Mouse (Mus musculus): ENCODE measurements around the gene 2010111I01Rik.
"Not testable (repeated sequence)": the region's sequence is repeated elsewhere in the genome, so short reads cannot be mapped to it uniquely, and the experiment has no call there.

2010111I01Rik gene

DNA sequence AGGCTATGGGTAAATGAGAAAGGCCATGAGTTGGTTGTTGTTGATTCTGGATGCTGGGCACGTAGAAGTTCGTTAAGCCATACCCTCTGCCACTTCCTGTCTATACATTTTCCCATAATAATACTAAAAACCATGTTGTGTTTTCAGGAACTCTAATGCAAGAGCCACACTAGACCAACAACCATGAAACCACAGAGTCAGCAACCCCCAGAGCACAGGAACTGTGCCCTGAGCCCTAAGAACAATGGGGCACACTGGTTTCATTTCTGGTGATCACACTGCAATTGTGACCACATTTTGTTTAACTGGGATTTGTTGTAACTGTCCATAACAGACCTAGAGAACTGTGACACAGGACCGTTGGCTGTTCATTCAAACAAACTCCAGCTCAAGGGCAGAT lies 12.1 kb upstream of the 2010111I01Rik start:
- DNase-seq (ENCODE audit: extremely low spot score, low read depth, low spot score), result no peak

DNA sequence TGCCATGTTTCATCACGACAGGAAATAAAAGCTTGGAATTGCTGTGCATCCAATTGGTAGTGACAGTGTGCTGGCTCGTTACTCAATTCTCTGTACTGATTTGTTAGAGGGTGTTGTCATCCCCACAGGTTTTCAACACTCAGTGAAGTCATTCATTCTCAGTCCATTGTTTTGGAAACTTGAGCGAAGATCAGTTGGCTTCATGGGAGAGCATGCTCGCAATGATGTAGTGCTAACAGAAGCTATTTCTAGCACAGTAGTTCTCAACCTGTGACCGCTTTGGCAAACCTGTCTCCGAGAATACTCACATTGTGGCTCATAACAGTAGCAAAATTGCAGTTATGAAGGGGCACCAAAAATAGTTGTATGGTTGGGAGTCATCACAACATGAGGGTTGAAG lies 8.7 kb upstream of the 2010111I01Rik start:
- DNase-seq (ENCODE audit: extremely low spot score, low read depth, low spot score), result no peak

DNA sequence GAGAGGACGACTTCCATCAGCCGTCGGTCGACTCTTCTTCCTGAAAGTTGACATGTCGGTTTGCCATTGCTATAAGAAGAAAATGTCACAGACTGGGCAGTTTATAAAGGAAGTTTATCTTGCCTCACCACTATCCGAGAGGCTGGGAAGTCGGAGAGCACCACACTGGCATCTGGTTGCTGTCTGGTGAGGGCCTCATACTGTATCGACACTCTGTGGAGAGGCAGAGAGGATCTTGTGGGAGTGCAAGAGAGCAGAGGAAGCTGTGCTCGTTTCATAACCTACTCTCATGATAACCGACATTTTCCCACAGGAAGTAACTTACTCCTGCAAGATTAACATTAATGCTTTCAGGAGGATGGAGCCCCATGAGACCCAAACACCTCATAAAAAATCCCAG lies 7.9 kb upstream of the 2010111I01Rik start:
- DNase-seq (ENCODE audit: extremely low spot score, low read depth, low spot score), result no peak

DNA sequence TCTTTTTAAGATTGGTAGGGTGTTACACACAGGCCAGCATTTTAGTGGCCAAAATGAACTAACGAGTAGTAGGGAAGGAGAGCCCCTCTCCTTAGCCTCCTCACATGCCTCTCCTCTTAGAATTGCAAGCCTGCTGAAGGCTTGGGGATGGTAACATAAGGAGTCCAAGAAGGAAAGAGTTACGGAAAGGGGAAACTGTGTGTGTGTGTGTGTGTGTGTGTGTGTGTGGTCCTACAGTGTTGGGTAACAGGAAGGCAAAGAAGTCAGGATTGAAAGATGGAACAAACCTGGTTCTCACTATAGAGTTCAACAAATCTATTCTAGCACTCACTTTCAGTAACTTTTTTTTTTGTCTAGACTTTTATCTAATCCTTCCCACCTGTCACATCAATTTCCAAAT lies 1.3 kb upstream of the 2010111I01Rik start:
- no peak for DNase-seq (ENCODE audit: extremely low spot score, low read depth, low spot score)

DNA sequence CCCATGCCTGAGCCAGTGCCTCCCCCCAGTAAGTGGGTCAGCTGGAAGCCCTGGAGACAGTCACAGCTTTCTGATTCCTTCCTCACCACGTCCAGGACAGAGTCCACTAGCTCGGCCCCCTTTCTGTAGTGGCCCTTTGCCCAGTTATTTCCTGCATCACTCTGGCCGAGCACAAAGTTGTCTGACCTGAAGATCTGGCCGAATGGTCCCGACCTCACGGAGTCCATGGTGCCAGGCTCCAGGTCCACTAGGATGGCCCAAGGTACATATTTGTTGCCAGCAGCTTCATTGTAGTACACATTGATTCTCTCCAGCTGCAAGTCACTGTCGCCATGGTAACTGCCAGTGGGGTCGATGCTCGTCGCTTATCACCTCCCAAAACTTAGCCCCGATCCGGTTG lies 3.5 kb downstream of the 2010111I01Rik start:
- no peak for DNase-seq (ENCODE audit: extremely low spot score, low read depth, low spot score)

DNA sequence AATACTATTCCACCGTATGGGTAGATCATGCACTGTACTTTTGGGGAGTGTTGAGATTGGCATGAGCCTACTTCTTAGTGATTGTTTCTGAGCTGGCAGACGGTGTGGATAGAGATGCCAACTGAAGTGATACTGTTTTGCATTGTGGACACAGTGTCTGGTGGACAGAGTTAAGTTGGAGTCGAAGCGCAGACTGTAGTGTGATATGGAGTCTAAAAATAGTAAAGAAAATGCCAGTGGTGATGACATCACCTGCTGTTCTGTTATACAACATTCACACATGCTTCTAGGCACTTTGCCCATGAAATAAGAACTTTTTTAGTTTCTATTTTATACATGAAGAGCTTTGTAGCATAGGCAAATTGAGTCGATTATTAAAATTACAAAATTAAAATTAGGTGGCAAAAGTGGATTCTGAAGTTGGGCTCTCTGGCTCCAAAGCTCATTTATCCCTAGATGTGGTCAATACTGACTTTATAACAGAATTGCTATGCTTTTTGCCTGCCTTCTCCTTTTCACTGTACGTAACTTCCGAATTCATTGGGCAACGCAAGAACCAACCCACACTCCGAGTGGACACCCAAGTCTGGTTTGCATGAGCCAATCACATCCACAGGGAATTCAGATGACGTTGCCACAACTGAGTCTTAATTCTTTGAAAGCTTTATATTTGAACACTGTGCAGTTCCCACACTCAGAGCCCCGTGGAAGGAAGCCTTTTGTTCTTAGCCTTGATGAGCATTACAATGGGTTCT lies 6.0 kb downstream of the 2010111I01Rik start:
- DNase-seq (ENCODE audit: extremely low spot score, low read depth, low spot score), result no peak

DNA sequence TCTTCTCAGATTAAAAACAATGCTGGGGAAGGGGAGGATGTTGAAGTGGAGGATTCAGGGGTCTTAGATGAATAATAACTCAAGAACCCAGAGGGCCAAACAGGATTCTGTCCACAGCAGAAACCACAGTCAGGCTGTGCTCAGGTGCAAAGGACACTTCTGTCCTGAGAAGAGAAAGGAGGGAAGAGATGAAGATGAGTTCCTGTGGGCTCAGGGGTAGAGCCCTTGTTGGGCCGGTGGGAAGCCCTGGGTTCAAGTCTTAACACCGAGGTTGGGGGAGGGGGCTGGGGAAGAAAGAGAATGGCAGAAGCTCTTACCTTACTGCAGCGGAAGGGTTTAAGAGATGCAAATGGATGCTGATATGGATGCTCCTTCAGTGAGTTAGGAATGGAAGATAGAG lies 7.7 kb downstream of the 2010111I01Rik start:
- DNase-seq (ENCODE audit: extremely low spot score, low read depth, low spot score), result no peak

DNA sequence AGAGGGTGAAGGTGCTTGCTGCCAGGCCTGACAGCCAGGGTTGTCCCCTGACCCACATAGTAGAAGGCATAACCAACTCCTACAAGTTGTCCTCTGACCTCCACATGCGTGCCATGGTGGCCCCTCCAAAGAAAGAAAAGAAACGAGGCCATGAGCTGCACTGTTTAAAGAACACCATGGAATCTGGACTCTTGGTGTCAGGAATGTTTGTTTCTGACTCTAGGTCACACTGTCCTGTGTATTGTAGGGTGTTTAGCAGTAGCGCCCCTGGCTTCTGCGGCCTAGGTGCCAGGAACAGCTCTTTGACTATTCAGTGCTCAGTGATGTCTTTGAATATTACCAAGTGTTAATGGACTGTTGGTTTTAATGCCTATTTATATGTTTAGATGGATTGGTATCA lies 8.4 kb downstream of the 2010111I01Rik start:
- no peak for DNase-seq (ENCODE audit: extremely low spot score, low read depth, low spot score)

DNA sequence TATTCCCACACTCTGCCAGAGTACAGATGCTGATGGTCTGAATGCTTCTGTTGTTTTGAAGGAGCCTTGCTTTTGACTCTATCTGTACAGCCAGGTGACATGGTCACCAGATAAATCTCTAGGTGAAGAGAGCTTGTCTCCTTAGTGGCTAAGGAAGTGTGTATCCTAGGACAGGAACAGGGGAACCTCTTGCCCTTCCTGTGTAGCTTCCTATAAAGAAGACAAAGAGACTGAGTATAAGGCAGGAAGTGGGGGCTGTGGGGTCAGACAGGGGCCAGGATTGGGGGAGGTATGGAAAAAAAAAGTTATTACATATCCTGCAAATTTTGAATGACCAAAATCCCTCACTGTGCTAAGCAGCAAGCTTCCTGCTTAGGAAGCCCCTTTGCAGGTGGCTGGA lies 13.4 kb downstream of the 2010111I01Rik start:
- no peak for DNase-seq (ENCODE audit: extremely low spot score, low read depth, low spot score)

DNA sequence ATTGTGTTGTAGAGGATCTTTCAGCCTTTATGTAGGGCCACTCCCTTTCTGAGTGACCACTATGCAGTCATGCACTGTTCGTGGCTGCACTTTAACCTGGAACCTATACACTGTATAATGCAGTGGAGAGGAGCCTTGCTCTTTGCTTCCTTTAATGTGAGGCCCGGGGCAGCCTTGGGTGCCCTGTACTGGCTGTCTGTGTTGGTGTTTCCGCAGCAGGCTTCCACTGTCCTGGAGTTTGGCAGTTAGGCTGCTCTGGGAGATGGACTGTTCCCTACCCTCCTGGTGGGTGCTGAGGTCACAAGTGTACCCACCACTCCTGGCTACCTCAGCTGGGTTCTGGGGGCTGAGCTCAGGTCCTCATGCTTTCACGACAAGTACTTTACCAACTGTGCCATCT lies 14.1 kb downstream of the 2010111I01Rik start:
- DNase-seq (ENCODE audit: extremely low spot score, low read depth, low spot score), result no peak

DNA sequence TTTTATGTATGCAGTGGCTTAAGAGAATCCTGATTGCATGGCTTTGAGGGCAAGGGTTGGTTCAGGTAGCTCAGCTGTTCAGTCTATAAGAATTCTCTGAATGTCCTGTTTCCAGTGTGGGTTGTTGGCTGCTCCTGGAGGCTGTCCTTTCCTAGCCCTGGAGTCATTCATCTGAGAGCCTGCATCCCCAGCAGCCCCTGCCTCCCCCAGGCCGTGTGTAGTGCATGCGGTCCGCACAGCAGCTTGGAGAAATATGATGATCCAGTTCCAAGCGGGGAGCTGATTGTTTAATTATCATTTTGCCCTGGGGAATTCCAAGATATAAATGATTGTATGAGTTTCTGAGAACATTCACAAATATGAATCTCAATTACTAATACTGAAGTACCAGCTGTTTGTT lies 14.5 kb downstream of the 2010111I01Rik start:
- no peak for DNase-seq (ENCODE audit: extremely low spot score, low read depth, low spot score)

DNA sequence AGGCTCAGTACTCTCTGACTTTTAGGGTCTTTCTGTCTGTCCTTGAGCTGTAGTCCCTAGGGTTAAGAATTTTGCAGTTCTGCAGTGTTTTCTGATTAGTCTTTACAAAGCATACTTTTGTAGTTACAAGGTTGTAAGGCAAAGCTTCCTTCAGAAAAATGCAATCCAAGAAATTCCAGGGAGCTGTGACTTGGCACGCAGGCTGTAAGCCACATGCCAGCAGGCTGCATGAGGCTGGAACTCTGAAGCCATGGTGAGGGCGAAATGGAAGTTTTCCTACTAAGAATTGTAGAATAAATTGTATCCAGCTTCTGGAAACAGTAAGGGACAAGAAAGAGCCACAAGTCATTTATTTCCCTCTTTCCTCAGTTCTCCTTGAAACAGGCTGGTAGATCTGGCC lies 15.4 kb downstream of the 2010111I01Rik start:
- DNase-seq (ENCODE audit: extremely low spot score, low read depth, low spot score), result no peak

DNA sequence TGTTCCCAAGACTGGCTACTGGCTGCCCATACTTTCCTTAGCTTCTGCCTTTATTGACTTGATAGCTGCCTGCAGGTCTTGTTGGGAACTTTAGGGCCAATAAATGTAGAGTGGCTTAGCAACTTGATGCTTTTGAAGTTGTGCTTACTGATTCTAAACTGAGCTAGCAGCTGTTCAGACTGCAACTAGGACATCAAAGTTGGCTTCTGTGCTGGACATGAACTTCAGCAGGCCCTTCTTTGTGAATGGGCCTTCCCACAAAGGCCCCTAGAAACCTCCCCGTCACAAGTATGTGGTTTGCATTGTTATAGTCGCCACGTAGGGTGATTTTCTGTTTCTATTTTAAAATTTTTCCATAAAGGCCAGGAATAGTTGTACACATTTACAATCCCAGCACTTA lies 19.8 kb downstream of the 2010111I01Rik start:
- no peak for DNase-seq (ENCODE audit: extremely low spot score, low read depth, low spot score)

DNA sequence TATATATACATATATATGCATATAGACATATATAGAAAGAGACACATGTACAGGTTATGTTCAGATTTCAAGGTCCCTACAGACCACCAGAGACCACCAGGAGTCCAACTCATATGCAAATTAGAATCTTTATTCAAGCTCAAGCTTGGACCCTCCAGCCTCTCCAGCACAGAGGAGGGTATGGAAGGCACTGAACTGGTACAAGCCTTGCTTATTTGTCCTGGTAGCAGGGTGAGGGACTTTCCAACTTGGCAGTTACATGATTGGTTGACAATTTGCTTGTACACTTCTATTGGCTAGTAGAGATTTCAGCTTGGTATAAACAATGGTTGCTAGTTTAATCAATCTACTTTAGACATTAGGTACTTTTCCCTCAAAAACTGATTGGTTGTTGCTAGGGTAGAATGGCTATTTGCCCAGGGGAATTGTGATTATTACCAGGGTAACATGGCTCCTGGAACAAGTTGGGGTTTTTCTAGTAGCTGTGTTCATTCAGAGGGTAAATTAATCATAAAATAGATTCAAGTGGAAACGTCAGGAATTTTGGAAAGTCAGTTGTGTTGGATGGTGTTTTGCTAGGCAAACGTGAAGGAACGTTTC lies 25.3 kb downstream of the 2010111I01Rik start:
- DNase-seq (ENCODE audit: extremely low spot score, low read depth, low spot score), result no peak

DNA sequence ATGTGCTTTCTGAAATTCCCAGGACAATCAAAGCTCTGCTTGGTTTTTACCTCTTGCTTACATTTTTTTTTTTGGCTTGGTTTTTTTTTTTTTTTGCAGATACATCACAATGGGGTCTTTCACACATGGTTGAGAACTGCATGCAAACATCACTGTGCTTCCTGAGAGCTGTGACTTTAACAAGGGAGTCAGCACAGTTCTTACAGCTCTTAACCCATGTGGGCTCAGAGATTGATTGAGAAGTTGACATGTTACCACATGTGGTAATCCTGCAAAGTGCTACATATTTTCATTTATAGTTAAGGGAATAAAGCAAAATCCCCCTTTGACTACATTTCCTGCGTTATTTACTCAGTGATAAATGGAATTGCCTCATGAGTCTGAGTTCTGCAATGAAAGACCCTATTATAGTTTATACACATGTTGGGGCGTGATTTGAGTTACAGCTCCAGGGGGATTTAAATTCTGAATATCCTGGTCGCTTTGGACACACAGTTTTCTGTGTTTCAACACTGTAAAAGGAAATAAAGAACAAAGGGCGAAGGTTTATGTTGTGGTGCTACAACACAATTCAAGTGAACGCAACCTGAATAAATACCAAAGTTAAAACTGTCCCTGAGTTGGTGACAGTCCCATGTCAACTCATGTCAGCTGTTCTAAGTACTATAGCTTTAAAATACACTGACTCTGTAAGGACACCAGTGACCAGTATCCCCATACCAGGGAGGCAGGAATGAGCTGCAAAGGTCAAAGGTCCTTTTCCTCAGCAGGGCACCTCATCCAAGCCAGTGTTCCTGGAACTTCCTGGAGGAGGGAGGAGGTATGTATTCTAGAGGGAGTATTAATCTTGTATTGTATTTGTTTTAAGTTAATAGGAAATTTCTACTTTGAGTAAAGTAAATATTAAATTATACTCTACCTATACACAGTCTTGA lies 29.1 kb downstream of the 2010111I01Rik start:
- no peak for DNase-seq (ENCODE audit: extremely low spot score, low read depth, low spot score)

DNA sequence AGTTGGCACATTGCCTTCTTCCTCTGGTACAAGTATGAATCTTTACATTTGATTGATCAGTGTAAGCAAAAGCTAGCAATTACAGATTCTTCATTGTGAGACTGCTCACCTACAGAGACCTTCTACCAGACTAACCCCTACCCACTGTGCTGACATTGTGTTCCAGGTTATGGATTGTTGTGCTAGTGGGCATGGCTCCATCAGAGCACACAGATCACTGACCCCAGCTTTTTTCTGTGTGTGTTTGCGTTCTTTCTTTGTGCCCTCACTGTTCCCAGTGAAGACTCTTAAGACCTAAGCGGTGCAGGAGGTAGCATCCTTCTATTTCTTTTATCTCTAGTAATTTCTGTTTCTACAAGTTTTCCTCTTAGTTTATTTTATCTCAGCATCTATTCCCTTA lies 32.1 kb downstream of the 2010111I01Rik start:
- no peak for DNase-seq (ENCODE audit: extremely low spot score, low read depth, low spot score)

DNA sequence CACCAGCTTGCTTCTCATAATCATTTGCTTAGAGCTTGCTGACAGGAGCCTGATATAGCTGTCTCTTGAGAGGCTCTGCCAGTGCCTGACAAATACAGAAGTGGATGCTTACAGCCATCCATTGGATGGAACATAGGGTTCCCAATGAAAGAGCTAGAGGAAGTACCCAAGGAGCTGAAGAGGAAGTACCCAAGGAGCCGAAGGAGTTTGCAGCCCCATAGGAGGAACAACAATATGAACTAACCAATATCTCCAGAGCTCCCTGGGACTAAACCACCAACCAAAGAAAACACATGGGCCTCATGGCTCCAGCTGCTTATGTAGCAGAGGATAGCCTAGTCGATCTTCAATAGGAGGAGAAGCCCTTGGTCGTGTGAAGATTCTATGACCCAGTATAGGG lies 42.8 kb downstream of the 2010111I01Rik start:
- DNase-seq (ENCODE audit: extremely low spot score, low read depth, low spot score), result not testable (repeated sequence)

DNA sequence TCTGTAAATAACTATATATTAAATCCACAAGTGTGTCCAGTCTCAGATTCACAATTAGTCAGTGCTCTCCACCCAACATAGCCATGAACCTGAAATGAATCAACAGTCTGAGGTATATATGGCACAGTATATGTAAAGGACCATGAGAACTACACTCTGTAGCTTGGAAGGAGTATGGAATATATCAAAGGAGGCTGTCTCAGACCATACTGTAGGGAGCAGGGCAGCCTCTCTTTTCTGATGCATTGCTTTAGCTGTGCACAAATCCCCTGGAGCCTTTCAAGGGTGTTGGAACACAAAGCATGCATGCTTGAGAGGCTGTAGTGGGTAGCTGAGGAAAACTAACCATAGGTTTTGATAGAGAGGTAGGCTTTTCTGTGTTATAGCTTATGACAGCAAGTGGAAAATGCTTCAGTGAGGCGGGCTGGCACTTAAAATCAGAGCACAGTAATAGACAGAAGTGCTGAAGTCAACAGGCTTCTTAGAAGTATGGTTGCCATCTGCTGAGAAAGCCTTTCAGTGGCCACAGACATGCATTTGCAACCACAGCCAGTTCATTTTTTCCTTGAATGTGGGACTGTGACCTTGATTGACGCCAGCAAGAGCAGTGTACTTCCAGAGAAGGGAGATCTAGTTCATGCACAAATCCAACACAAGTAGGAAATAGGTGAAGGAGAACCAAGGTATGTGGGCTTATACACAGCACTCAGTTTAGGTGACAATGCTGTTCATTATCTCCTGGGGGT lies 45.8 kb downstream of the 2010111I01Rik start:
- DNase-seq (ENCODE audit: extremely low spot score, low read depth, low spot score), result no peak

DNA sequence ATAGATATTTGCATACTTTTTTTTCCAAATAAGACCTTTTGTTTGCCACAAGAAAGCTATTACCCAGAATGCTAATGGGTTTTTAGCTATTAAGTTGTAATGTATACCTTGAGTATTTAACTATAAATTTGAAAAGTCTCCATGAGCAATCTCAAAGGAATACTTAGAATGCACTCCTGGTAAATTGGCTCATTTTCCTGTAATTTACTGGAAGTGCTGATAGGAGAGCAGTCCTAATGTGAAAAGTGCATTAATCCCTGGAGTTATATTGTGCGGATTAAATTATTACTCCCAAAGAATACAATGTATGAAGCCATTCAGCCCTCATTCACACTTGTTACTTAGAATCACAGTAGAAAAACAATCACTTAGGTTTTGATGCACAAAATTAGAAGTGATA lies 49.7 kb downstream of the 2010111I01Rik start:
- DNase-seq (ENCODE audit: extremely low spot score, low read depth, low spot score), result no peak

DNA sequence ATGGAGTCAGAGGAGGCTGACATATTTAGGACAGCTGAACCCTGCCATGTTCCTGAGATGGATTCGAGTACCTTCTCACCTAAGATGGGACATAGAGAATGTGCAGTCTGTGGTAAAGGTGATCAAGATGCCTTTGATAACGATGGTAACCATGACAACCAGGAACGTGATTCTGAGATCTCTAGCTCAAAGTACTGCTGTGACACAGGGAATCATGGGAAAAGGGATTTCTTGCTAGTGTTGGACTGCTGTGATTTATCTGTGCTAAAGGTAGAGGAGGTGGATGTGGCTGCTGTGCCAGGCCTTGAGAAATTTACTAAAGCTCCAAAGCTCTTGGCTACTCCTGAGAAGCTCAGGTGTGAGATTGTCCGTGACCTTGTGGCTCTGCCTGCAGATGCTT lies 50.7 kb downstream of the 2010111I01Rik start:
- no peak for DNase-seq (ENCODE audit: extremely low spot score, low read depth, low spot score)

DNA sequence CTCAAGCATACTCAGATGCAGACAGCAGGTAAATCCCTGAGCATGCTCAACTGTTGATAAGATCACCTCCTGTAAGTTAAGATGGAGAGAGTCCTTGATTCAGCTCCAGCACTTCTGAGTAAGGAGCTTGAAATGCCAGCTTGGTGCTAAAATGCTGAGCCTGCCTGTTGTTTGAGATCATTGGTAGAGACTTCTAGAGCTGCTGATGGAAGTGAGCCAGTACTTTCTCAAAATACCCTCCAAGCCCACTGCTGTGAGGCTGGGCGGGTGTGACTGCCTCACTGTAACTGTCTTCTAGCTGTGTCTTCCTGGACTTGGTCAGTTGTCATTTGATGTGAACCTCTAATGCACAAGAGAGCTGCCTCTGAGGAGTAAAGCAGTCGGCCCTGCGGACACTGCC lies 51.4 kb downstream of the 2010111I01Rik start:
- no peak for DNase-seq (ENCODE audit: extremely low spot score, low read depth, low spot score)
